Mouse (Mus musculus) neural tube, embryonic 14.5 days (tissue): ENCODE measurements at regions not wholly inside any gene's neighbourhood (a gene's known extent, or its start where the extent isn't known, plus 50 kb on each side); places are given as distances from the start of the nearest gene placed in this dataset.

Experiments
- ATAC-seq: fragments of 200-750 bp; cut with Nextera tagmentation; 2 replicates; pipeline ENCODE4 v1.8.0; 2017; ENCODE audit warnings: low read depth, mild to moderate bottlenecking, moderate TSS enrichment, moderate library complexity
- H3K27ac ChIP-seq: fragments of 300-500 bp; sonication (generic); 2 replicates; pipeline ENCODE4 v1.5.1; 2014; ENCODE audit warnings: low read depth, mild to moderate bottlenecking, control low read depth, low read length, moderate library complexity, mixed read lengths
- H3K27me3 ChIP-seq: fragments of 300-500 bp; sonication (generic); 2 replicates; pipeline ENCODE4 v1.6.1; 2014; ENCODE audit warnings: low read length; ENCODE audit not compliant: control insufficient read depth, insufficient read depth
- H3K36me3 ChIP-seq: fragments of 300-500 bp; sonication (generic); 2 replicates; pipeline ENCODE4 v1.6.1; 2014; ENCODE audit warnings: low read length, mixed read lengths; ENCODE audit not compliant: control insufficient read depth, insufficient read depth
- H3K4me1 ChIP-seq: fragments of 300-500 bp; sonication (generic); 2 replicates; pipeline ENCODE4 v1.6.1; 2014; ENCODE audit warnings: low read length; ENCODE audit not compliant: control insufficient read depth, insufficient read depth
- H3K4me2 ChIP-seq: fragments of 300-500 bp; sonication (generic); 2 replicates; pipeline ENCODE4 v1.6.1; 2014; ENCODE audit warnings: mild to moderate bottlenecking, low read depth, low read length, control low read depth
- H3K4me3 ChIP-seq: fragments of 300-500 bp; sonication (generic); 2 replicates; pipeline ENCODE4 v1.5.1; 2014; ENCODE audit warnings: low read depth, low read length, control low read depth, mixed read lengths
- H3K9ac ChIP-seq: fragments of 300-500 bp; sonication (generic); replicated peaks from 2 replicates; pipeline ENCODE4 v1.6.1; 2014; ENCODE audit warnings: low read depth, mild to moderate bottlenecking, control low read depth, low read length, mixed read lengths
- H3K9me3 ChIP-seq: fragments of 300-500 bp; sonication (generic); 2 replicates; pipeline ENCODE4 v1.6.1; 2016; ENCODE audit warnings: low read length; ENCODE audit not compliant: control insufficient read depth
- WGBS: fragments of 180-500 bp; shearing (Covaris S2); extraction: QIAGEN DNeasy Blood & Tissue Kit; methylation state at CpG from one replicate; pipeline ENCODE4 v1.1.7; 2014; 5-methylcytosine and 5-hydroxymethylcytosine counted together

- ATAC-seq, result no peak
- Histone ChIP-seq H3K4me1 (peaks cover 12% of the 10 kb centered on the region), H3K27me3 (no peaks in the 10 kb centered on the region), H3K9me3 (no peaks in the 10 kb centered on the region), H3K9ac (no peak overlapping the region), H3K4me3 (no peak overlapping the region), H3K4me2 (no peak overlapping the region), H3K36me3 (no peaks in the 10 kb centered on the region), H3K27ac (peak overlapping the region; percentile 24; the same call in 1 of the 2 replicates)
- 16% methylated on average over 12 of the region's 12 CpGs for WGBS
Measured at GRCm38 (mm10) chr12:26844917-26845316, 375.9 kb downstream of the Cmpk2 start.

DNA sequence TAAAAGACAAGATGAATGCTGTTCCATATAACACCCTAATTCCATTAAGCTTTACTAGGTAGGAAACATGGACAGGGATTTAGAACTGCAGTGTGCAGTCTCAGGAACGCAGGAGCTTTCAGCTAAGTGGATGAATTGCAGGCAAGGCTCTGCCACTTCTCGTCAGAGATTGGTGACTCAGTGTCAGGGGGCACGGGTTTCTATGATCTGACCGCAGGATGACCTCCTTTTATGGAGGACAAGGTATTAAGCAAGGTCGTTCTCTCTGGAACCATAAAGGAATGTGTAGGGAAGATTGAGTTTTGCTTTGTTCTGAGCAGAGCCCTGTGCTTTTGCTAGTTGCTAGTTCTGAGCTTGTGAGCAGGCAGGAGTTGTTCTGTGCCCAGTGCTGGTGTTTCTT lies 373.7 kb downstream of the Cmpk2 start:
- no peaks in the 10 kb centered on the region for H3K9me3 ChIP-seq
- no peaks in the 10 kb centered on the region for H3K27me3 ChIP-seq
- 3% methylated on average over 5 of the region's 5 CpGs for WGBS
- no peak overlapping the region for H3K4me2 ChIP-seq
- H3K27ac ChIP-seq, result peak overlapping the region; percentile 62; the same call in 1 of the 2 replicates
- H3K36me3 ChIP-seq, result no peaks in the 10 kb centered on the region
- H3K4me1 ChIP-seq, result peaks cover 12% of the 10 kb centered on the region
- peak; percentile 41; the same call in 1 of the 2 replicates for ATAC-seq
- no peak overlapping the region for H3K9ac ChIP-seq
- H3K4me3 ChIP-seq, result no peak overlapping the region

DNA sequence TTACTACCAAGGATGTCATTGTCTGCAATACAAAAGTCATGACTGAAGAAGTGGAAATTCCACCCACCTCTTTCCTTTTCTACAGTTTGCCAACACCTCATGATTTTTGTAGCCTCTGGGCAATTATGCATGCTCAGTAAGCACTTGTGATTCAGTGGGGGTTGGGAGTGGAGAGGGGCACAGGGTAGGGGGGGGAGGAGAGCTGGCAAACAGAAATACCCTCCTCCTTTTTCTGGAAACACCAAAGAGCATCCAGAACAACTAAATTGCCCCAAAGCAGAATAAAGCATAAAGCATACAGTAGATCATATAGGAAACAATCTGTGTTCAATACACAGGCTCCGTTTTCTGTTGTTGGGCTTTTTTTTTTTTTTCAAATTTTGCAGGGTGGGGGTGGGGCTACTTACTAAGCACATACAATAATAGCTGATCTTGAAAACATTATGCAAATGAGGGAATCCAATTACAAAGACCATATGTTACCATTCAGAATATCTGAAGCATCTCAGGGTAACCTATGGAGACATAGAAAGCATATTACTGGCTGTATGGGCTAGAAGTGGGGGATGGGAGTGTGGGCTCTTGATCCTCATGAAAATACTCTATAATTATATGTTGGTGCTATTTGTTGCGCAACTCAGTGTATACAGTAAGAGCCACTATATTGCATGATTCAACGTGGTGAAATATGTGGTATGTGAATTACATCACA lies 352.4 kb downstream of the Cmpk2 start:
- Histone ChIP-seq H3K4me1 (peaks cover 3% of the 10 kb centered on the region; the same call in 1 of the 2 replicates), H3K27ac (0 out of 2 replicates have a peak overlapping the region, but pooled peaks have one; percentile 16), H3K4me3 (no peak overlapping the region), H3K36me3 (no peaks in the 10 kb centered on the region), H3K9ac (no peak overlapping the region), H3K4me2 (no peak overlapping the region), H3K27me3 (no peaks in the 10 kb centered on the region), H3K9me3 (no peaks in the 10 kb centered on the region)
- peak; percentile 60 for ATAC-seq
- 52% methylated on average over 3 of the region's 3 CpGs for WGBS

DNA sequence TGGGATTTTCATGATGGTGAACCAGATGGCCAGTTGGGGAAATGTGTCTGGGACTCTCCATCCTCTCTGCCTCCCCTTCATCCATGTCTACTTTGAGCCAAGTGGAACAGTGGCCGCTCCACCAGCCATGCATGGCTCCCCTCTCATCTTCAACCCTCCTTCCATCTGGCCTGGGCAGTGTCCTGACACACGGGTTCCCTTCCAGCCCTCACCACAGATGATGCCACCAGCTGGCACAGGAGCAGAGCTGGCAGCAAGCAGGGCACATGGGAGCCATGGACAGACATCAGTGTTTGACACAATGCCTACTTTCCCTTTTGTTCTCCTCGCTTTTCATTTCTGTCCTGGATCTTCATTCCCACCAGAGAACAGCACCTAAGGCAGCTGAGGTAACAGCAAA lies 348.9 kb downstream of the Cmpk2 start:
- no peak overlapping the region for H3K4me3 ChIP-seq
- WGBS, result 76% methylated on average over 3 of the region's 3 CpGs
- H3K9ac ChIP-seq, result no peak overlapping the region
- H3K27me3 ChIP-seq, result no peaks in the 10 kb centered on the region
- ATAC-seq, result no peak
- H3K36me3 ChIP-seq, result no peaks in the 10 kb centered on the region
- H3K27ac ChIP-seq, result no peak overlapping the region
- H3K9me3 ChIP-seq, result no peaks in the 10 kb centered on the region
- H3K4me1 ChIP-seq, result peaks cover 3% of the 10 kb centered on the region; the same call in 1 of the 2 replicates
- no peak overlapping the region for H3K4me2 ChIP-seq

GRCm38 (mm10) chr12:26815771-26816170 lies 346.8 kb downstream of the Cmpk2 start:
- no peak for ATAC-seq
- no peaks in the 10 kb centered on the region for H3K4me1 ChIP-seq
- H3K4me3 ChIP-seq, result no peak overlapping the region
- no peak overlapping the region for H3K4me2 ChIP-seq
- H3K9me3 ChIP-seq, result no peaks in the 10 kb centered on the region
- WGBS, result 81% methylated on average over 8 of the region's 8 CpGs
- no peaks in the 10 kb centered on the region for H3K36me3 ChIP-seq
- no peak overlapping the region for H3K9ac ChIP-seq
- H3K27me3 ChIP-seq, result no peaks in the 10 kb centered on the region
- no peak overlapping the region for H3K27ac ChIP-seq

GRCm38 (mm10) chr12:26810565-26811177 lies 341.7 kb downstream of the Cmpk2 start:
- no peaks in the 10 kb centered on the region for H3K9me3 ChIP-seq
- no peak overlapping the region for H3K4me3 ChIP-seq
- H3K27me3 ChIP-seq, result no peaks in the 10 kb centered on the region
- H3K4me2 ChIP-seq, result no peak overlapping the region
- H3K4me1 ChIP-seq, result no peaks in the 10 kb centered on the region
- H3K9ac ChIP-seq, result no peak overlapping the region
- WGBS, result 83% methylated on average over 5 of the region's 5 CpGs
- ATAC-seq, result no peak
- H3K36me3 ChIP-seq, result no peaks in the 10 kb centered on the region
- H3K27ac ChIP-seq, result no peak overlapping the region

- no peak for ATAC-seq
- no peak overlapping the region for H3K9ac ChIP-seq
- H3K9me3 ChIP-seq, result no peaks in the 10 kb centered on the region
- 10% methylated on average over 4 of the region's 4 CpGs for WGBS
- H3K36me3 ChIP-seq, result no peaks in the 10 kb centered on the region
- no peak overlapping the region for H3K4me3 ChIP-seq
- H3K27me3 ChIP-seq, result no peaks in the 10 kb centered on the region
- H3K4me1 ChIP-seq, result no peaks in the 10 kb centered on the region
- H3K27ac ChIP-seq, result no peak overlapping the region
- no peak overlapping the region for H3K4me2 ChIP-seq
Measured at GRCm38 (mm10) chr12:26809670-26810069, 340.7 kb downstream of the Cmpk2 start.

DNA sequence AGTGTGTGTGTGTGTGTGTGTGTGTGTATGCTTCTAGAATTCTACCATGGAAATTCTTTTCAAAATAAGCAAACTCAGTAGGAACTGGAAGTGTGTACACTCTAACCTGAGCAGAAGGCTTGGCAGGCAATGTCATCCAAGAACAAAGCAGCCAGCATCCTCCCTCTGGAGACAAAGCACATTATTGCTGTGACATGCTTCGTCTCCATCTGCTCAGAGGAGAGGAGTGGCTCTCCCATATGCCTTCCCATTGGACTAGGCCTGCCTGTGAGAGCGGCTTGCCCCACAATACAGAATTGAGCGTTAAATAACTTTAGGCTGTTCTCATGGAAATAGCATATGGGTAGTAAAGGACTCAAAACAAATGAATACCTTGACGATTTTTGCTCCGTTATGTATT lies 333.5 kb downstream of the Cmpk2 start:
- no peaks in the 10 kb centered on the region for H3K27me3 ChIP-seq
- peak overlapping the region; percentile 16; the same call in 1 of the 2 replicates for H3K27ac ChIP-seq
- no peak overlapping the region for H3K4me3 ChIP-seq
- WGBS, result 24% methylated on average over 5 of the region's 5 CpGs
- peak; percentile 90 for ATAC-seq
- no peaks in the 10 kb centered on the region for H3K4me1 ChIP-seq
- H3K9me3 ChIP-seq, result no peaks in the 10 kb centered on the region
- H3K9ac ChIP-seq, result no peak overlapping the region
- H3K36me3 ChIP-seq, result no peaks in the 10 kb centered on the region
- no peak overlapping the region for H3K4me2 ChIP-seq

GRCm38 (mm10) chr12:26799310-26799709 lies 330.3 kb downstream of the Cmpk2 start:
- Histone ChIP-seq H3K9me3 (no peaks in the 10 kb centered on the region), H3K27me3 (no peaks in the 10 kb centered on the region), H3K4me1 (no peaks in the 10 kb centered on the region), H3K27ac (peak overlapping the region; percentile 1; the same call in 1 of the 2 replicates), H3K36me3 (no peaks in the 10 kb centered on the region), H3K9ac (no peak overlapping the region), H3K4me3 (no peak overlapping the region), H3K4me2 (no peak overlapping the region)
- 45% methylated on average over 6 of the region's 6 CpGs for WGBS
- peak; percentile 69; the same call in 1 of the 2 replicates for ATAC-seq
